In genomic region chr9:77416486-77416885, GRCm38 (mm10) we compare ENCODE assay signal across 16 mouse cellular contexts.
"Had no signal": no experiment of that assay in that cellular context is flagged by ENCODE, and none has a peak within 500 bp of the region (broad histone marks: within the 10 kb centered on the region; RNA-seq: fewer than 3 reads in every experiment).

No protein-coding gene starts in this region.

- H3K4me2 ChIP-seq: neural tube, embryonic 13.5 days; neural tube, embryonic 15.5 days; stomach, embryonic 15.5 days had no signal

- H3K27me3 ChIP-seq: neural tube, embryonic 13.5 days; neural tube, embryonic 15.5 days; stomach, embryonic 15.5 days had no signal

- DNase-seq: retina, postnatal 1 day; right cerebral cortex, adult 18-20 months; right cerebral cortex, postnatal 14 days; right cerebral cortex, postnatal 25 days; right cerebral cortex, postnatal 4 days; spleen, adult 18-20 months; thymus, adult 18-20 months; thymus, adult 2 months; thymus, postnatal 14 days; thymus, postnatal 25 days; thymus, postnatal 36 days; thymus, postnatal 4 days had no signal

- H3K9ac ChIP-seq: neural tube, embryonic 13.5 days; neural tube, embryonic 15.5 days; stomach, embryonic 15.5 days had no signal

- H3K4me1 ChIP-seq: neural tube, embryonic 15.5 days; stomach, embryonic 15.5 days had no signal

- H3K9me3 ChIP-seq: neural tube, embryonic 13.5 days; neural tube, embryonic 15.5 days; stomach, embryonic 15.5 days had no signal

- H3K4me3 ChIP-seq: neural tube, embryonic 13.5 days; neural tube, embryonic 15.5 days; stomach, embryonic 15.5 days had no signal

- H3K27ac ChIP-seq: neural tube, embryonic 13.5 days; neural tube, embryonic 15.5 days; stomach, embryonic 15.5 days; stomach, postnatal 0 days had no signal

- H3K36me3 ChIP-seq: neural tube, embryonic 13.5 days; neural tube, embryonic 15.5 days; stomach, embryonic 15.5 days had no signal
